Mouse (Mus musculus) embryonic facial prominence, embryonic 11.5 days (tissue): ENCODE measurements around the gene Nebl. TPM values are rescaled to one million over a fixed set of nuclear protein-coding genes. Genes with fewer than 3 reads are reported as not detected.

Source experiments
- ATAC-seq: fragments of 200-750 bp; cut with Nextera tagmentation; replicated peaks from 2 replicates; pipeline ENCODE4 v1.8.0; 2017; ENCODE audit warnings: low read depth; ENCODE audit not compliant: insufficient number of reproducible peaks, low FRiP score, low TSS enrichment
- DNase-seq: peaks from one replicate; pipeline ENCODE4 v3.0.0-alpha.2; 2015; ENCODE audit warnings: low spot score
- H3K27ac ChIP-seq: fragments of 300-500 bp; sonication (generic); replicated peaks from 2 replicates; pipeline ENCODE4 v1.5.1; 2014; ENCODE audit warnings: mild to moderate bottlenecking, low read depth, low read length, control low read depth
- H3K27me3 ChIP-seq: fragments of 300-500 bp; sonication (generic); 2 replicates; pipeline ENCODE4 v1.6.1; 2014; ENCODE audit warnings: mild to moderate bottlenecking, low read length, moderate library complexity, mixed read lengths; ENCODE audit not compliant: control insufficient read depth, insufficient read depth
- H3K36me3 ChIP-seq: fragments of 300-500 bp; sonication (generic); replicated peaks from 2 replicates; pipeline ENCODE4 v1.6.1; 2014; ENCODE audit warnings: low read depth, mild to moderate bottlenecking, low read length, moderate library complexity, mixed read lengths; ENCODE audit not compliant: control insufficient read depth, insufficient read depth
- H3K4me1 ChIP-seq: fragments of 300-500 bp; sonication (generic); 2 replicates; pipeline ENCODE4 v1.6.1; 2014; ENCODE audit warnings: low read length, mixed read lengths; ENCODE audit not compliant: control insufficient read depth, insufficient read depth
- H3K4me2 ChIP-seq: fragments of 300-500 bp; sonication (generic); 2 replicates; pipeline ENCODE4 v1.6.1; 2014; ENCODE audit warnings: low read depth, mild to moderate bottlenecking, control low read depth, low read length, moderate library complexity
- H3K4me3 ChIP-seq: fragments of 300-500 bp; sonication (generic); 2 replicates; pipeline ENCODE4 v1.5.1; 2014; ENCODE audit warnings: low read depth, low read length, control low read depth
- H3K9ac ChIP-seq: fragments of 300-500 bp; sonication (generic); replicated peaks from 2 replicates; pipeline ENCODE4 v1.6.1; 2014; ENCODE audit warnings: mild to moderate bottlenecking, control low read depth, low read length
- H3K9me3 ChIP-seq: fragments of 300-500 bp; sonication (generic); replicated peaks from 2 replicates; pipeline ENCODE4 v1.6.1; 2016; ENCODE audit warnings: mild to moderate bottlenecking, low read length, inconsistent platforms, mixed read lengths; ENCODE audit not compliant: control insufficient read depth
- WGBS: fragments of 180-500 bp; shearing (Covaris S2); extraction: QIAGEN DNeasy Blood & Tissue Kit; methylation state at CpG from one replicate; pipeline ENCODE4 v1.1.7; 2014; 5-methylcytosine and 5-hydroxymethylcytosine counted together
- polyA plus RNA-seq: library from polyadenylated mRNA; unstranded; fragments of >200 nt; fragmentation: Nextera tagmentation; extraction: Ambion mirVana; gene quantifications from 2 replicates; pipeline ENCODE4 v1.2.1, GENCODE M21; 2014

Gene Nebl
- polyA plus RNA-seq, 1 experiment from 2014 or later = 8.9 TPM

DNA sequence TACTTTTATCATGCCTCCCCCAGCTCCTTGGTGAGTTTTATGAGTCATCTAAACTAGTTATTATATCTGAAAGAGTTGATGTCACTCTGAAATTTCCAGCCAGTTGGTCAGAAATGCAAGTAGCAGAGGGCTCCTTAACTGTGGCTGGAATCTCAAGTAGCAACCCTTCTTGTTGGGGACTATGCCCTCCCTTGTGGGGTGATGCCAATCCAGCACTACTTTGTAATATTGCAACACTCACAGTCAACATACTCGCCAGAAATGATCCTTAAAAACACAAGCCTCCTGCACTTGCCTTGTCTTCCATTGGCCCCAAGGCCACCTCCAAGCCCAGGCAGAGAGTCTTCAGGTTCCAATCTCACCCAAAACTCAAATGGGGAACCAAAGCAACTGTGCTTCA, 13.0 kb downstream of the Nebl start:
- ATAC-seq = no peak
- WGBS = 73% methylated on average over 1 of the region's 1 CpGs
- Histone ChIP-seq H3K27ac (no peak overlapping the region), H3K4me3 (no peak overlapping the region), H3K9ac (no peak overlapping the region), H3K36me3 (no peaks in the 10 kb centered on the region), H3K4me2 (no peak overlapping the region), H3K27me3 (no peaks in the 10 kb centered on the region), H3K9me3 (no peaks in the 10 kb centered on the region), H3K4me1 (no peaks in the 10 kb centered on the region)
- no peak for DNase-seq

DNA sequence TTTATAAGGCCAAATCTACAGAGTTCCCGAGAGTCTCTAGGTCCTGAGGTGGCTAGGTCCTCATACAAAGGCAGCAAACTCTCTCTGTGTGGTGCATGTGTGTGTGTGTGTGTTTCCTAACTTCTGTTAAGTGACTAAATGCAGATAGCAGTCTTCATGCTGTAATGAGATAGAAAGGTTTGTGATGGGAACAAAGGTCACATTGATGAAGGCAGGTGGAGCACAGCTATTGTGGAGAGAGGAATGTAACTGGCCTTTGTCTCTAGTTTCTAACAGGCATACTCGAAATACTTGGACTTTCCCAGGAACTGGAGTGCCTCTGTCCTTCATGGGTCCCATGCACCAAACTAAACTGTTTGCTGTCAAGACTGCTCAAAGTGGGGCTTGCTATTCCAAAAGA, 14.1 kb downstream of the Nebl start:
- H3K4me3 ChIP-seq = no peak overlapping the region
- DNase-seq (no peak), ATAC-seq (no peak)
- 58% methylated on average over 2 of the region's 2 CpGs for WGBS
- no peak overlapping the region for H3K9ac ChIP-seq
- no peaks in the 10 kb centered on the region for H3K36me3 ChIP-seq
- no peak overlapping the region for H3K27ac ChIP-seq
- no peak overlapping the region for H3K4me2 ChIP-seq
- no peaks in the 10 kb centered on the region for H3K9me3 ChIP-seq
- H3K27me3 ChIP-seq = no peaks in the 10 kb centered on the region
- no peaks in the 10 kb centered on the region for H3K4me1 ChIP-seq

DNA sequence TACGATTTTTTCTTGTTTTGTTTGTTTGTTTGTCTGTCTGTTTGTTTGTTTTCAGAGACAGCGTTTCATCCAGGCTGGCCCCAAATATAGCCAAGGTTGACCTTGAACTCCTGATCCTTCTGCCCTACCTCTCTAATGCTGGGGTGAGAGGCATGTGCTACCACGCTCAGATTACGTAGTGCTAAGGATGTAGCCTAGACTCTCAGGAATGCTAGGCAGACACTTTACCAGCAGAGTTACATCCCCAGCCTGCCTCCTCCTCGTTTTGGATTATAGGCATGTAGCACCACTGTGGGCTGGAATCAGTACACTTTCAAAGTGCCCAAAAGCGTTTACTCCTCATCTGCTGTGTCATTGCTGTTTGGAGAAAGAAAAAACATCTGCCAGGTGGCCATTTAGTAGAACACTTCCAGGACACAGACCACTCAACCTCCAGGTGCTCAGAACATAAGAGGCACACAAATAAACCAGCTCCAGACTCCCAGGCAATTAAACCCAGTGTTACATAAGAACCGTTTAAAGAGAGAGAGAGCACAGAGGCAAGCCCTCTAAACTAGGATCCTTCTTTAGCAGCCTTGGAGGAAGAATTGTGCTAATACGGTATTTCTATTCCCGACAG, 16.0 kb downstream of the Nebl start:
- WGBS = 72% methylated on average over 9 of the region's 9 CpGs
- no peak for DNase-seq
- no peaks in the 10 kb centered on the region for H3K27me3 ChIP-seq
- H3K4me2 ChIP-seq = no peak overlapping the region
- H3K27ac ChIP-seq = no peak overlapping the region
- H3K9me3 ChIP-seq = no peaks in the 10 kb centered on the region
- H3K4me3 ChIP-seq = no peak overlapping the region
- no peak overlapping the region for H3K9ac ChIP-seq
- no peaks in the 10 kb centered on the region for H3K36me3 ChIP-seq
- no peaks in the 10 kb centered on the region for H3K4me1 ChIP-seq
- ATAC-seq = no peak

- DNase-seq (no peak), ATAC-seq (no peak)
- H3K4me3 ChIP-seq = no peak overlapping the region
- H3K9ac ChIP-seq = no peak overlapping the region
- H3K4me1 ChIP-seq = no peaks in the 10 kb centered on the region
- WGBS = 85% methylated on average over 14 of the region's 14 CpGs
- H3K4me2 ChIP-seq = no peak overlapping the region
- no peak overlapping the region for H3K27ac ChIP-seq
- no peaks in the 10 kb centered on the region for H3K9me3 ChIP-seq
- H3K27me3 ChIP-seq = no peaks in the 10 kb centered on the region
- no peaks in the 10 kb centered on the region for H3K36me3 ChIP-seq
Observed at GRCm38 (mm10) chr2:17714661-17715060, 16.6 kb downstream of the Nebl start.

DNA sequence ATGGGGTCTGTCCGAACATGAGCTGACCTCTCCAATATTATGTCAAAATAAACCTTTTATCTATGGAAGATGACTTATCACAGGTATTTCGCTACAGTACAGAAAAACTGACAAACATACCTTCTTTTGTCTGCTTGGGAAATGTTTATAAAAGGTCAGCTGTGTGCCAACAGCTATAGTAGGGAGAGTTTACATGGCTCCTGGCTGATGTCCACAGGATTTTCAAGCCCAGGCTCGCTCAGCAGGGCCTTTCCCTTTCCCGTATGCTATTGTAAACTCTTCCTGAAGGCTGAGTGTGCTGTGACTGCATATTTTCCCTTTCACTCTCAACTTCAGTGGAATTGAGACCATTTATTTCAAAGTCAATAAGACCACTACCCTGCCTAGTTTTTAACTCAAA, 17.1 kb downstream of the Nebl start:
- no peaks in the 10 kb centered on the region for H3K4me1 ChIP-seq

DNA sequence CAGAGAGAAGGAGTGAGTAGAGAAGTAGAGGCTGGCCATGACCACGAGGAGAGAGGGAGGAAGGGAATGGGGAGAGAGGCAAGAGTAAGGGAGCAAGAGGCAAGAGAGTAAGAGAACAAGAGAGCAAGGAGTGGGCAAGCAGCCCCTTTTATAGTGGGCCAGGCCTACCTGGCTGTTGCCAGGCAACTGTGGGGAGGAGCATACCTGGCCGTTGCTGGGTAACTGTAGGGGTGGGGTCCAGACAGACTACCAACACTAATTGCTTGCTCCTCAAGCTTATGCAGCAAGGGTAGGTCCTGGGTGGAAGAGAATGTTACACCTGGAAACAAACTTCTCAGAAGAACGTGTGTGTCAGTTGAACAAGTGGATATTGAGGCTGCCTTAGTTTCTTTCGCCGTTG, 20.0 kb downstream of the Nebl start:
- Histone ChIP-seq H3K9me3 (no peaks in the 10 kb centered on the region), H3K36me3 (no peaks in the 10 kb centered on the region), H3K27me3 (no peaks in the 10 kb centered on the region), H3K4me3 (no peak overlapping the region), H3K9ac (no peak overlapping the region), H3K27ac (no peak overlapping the region), H3K4me2 (no peak overlapping the region), H3K4me1 (no peaks in the 10 kb centered on the region)
- 84% methylated on average over 5 of the region's 5 CpGs for WGBS
- DNase-seq = no peak
- ATAC-seq = no peak

More for the DNA sequence above, 17.1 kb downstream of the Nebl start:
- no peaks in the 10 kb centered on the region for H3K27me3 ChIP-seq
- 62% methylated on average over 4 of the region's 4 CpGs for WGBS
- no peak overlapping the region for H3K9ac ChIP-seq
- no peak overlapping the region for H3K27ac ChIP-seq
- H3K9me3 ChIP-seq = no peaks in the 10 kb centered on the region
- no peak overlapping the region for H3K4me3 ChIP-seq
- no peaks in the 10 kb centered on the region for H3K36me3 ChIP-seq
- ATAC-seq (no peak), DNase-seq (no peak)
- no peak overlapping the region for H3K4me2 ChIP-seq

DNA sequence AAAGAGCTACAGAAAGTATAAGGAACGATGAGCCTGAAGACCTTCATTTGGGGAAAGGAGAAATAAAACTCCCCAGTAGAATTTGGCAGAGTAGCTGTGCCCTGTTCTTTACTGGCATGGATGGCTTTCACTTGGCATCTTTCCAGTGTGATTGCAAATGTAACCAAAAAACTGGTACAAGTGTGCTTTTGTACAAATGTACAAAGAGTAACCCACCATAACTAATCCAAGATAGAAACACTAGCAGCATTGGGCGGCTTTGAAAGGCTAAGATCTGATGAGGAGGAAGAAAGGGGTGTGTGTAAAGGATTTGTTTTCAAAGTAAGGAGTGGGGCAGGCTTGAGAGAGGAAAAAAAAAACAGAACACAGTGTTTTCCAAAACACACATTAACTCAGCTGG, 21.2 kb downstream of the Nebl start:
- H3K36me3 ChIP-seq = no peaks in the 10 kb centered on the region
- no peaks in the 10 kb centered on the region for H3K4me1 ChIP-seq
- no peak overlapping the region for H3K4me2 ChIP-seq
- WGBS = 79% methylated on average over 2 of the region's 2 CpGs
- ATAC-seq (no peak), DNase-seq (no peak)
- no peaks in the 10 kb centered on the region for H3K27me3 ChIP-seq
- no peaks in the 10 kb centered on the region for H3K9me3 ChIP-seq
- no peak overlapping the region for H3K27ac ChIP-seq
- H3K9ac ChIP-seq = no peak overlapping the region
- no peak overlapping the region for H3K4me3 ChIP-seq

- Histone ChIP-seq H3K9ac (no peak overlapping the region), H3K27me3 (no peaks in the 10 kb centered on the region), H3K36me3 (no peaks in the 10 kb centered on the region), H3K4me1 (no peaks in the 10 kb centered on the region), H3K27ac (no peak overlapping the region), H3K9me3 (no peaks in the 10 kb centered on the region), H3K4me3 (no peak overlapping the region), H3K4me2 (no peak overlapping the region)
- no peak for ATAC-seq
- no peak for DNase-seq
- WGBS = 80% methylated on average over 5 of the region's 5 CpGs
Observed at GRCm38 (mm10) chr2:17705964-17706363, 25.3 kb downstream of the Nebl start.
